Mouse (Mus musculus) right cerebral cortex, postnatal 14 days (tissue): Measurements from ENCODE around the gene Itgb5.

Source experiments
- DNase-seq: peaks from one replicate; pipeline ENCODE4 v3.0.0; 2022

The Itgb5 gene

GRCm38 (mm10) chr16:33917390-33917789, 87.9 kb downstream of the Itgb5 start:
- DNase-seq = no peak

- DNase-seq = no peak
Measured at GRCm38 (mm10) chr16:33917926-33918325, 88.5 kb downstream of the Itgb5 start.

GRCm38 (mm10) chr16:33921514-33921913, 92.0 kb downstream of the Itgb5 start:
- no peak for DNase-seq

GRCm38 (mm10) chr16:33922111-33923000, 92.9 kb downstream of the Itgb5 start:
- DNase-seq = no peak

GRCm38 (mm10) chr16:33923001-33923316, 93.5 kb downstream of the Itgb5 start:
- no peak for DNase-seq

- no peak for DNase-seq
Measured at GRCm38 (mm10) chr16:33923758-33924157, 94.3 kb downstream of the Itgb5 start.

GRCm38 (mm10) chr16:33927263-33927824, 97.9 kb downstream of the Itgb5 start:
- DNase-seq = no peak

- DNase-seq = no peak
Measured at GRCm38 (mm10) chr16:33928788-33929462, 99.5 kb downstream of the Itgb5 start.

GRCm38 (mm10) chr16:33930785-33931184, 101.3 kb downstream of the Itgb5 start:
- no peak for DNase-seq

- no peak for DNase-seq
Measured at GRCm38 (mm10) chr16:33931682-33932081, 102.2 kb downstream of the Itgb5 start.

GRCm38 (mm10) chr16:33932126-33932525, 102.7 kb downstream of the Itgb5 start:
- no peak for DNase-seq

- no peak for DNase-seq
Measured at GRCm38 (mm10) chr16:33933411-33933810, 103.9 kb downstream of the Itgb5 start.

GRCm38 (mm10) chr16:33934701-33935406, 105.4 kb downstream of the Itgb5 start:
- peak; percentile 62 for DNase-seq

- DNase-seq = no peak
Measured at GRCm38 (mm10) chr16:33935407-33935785, 105.9 kb downstream of the Itgb5 start.

GRCm38 (mm10) chr16:33936885-33937284, 107.4 kb downstream of the Itgb5 start:
- no peak for DNase-seq

GRCm38 (mm10) chr16:33937567-33937966, 108.1 kb downstream of the Itgb5 start:
- DNase-seq = no peak

- DNase-seq = no peak
Measured at GRCm38 (mm10) chr16:33938311-33939132, 109.1 kb downstream of the Itgb5 start.

GRCm38 (mm10) chr16:33939133-33939531, 109.7 kb downstream of the Itgb5 start:
- DNase-seq = no peak

- no peak for DNase-seq
Measured at GRCm38 (mm10) chr16:33939636-33940035, 110.2 kb downstream of the Itgb5 start.

- DNase-seq = no peak
Measured at GRCm38 (mm10) chr16:33940095-33940494, 110.6 kb downstream of the Itgb5 start.

GRCm38 (mm10) chr16:33941271-33941781, 111.9 kb downstream of the Itgb5 start:
- no peak for DNase-seq

- DNase-seq = no peak
Measured at GRCm38 (mm10) chr16:33942341-33942740, 112.9 kb downstream of the Itgb5 start.
